Mouse (Mus musculus) midbrain, embryonic 12.5 days (tissue): ENCODE data around the gene AA467197. TPM values are rescaled to one million over a fixed set of nuclear protein-coding genes. Genes with fewer than 3 reads are reported as not detected.
A peak's percentile ranks its signal among the peaks of the same experiment; 100 is the strongest.

ENCODE experiments used
- ATAC-seq: fragments of 200-750 bp; cut with Nextera tagmentation; 2 replicates; pipeline ENCODE4 v1.8.0; 2017; ENCODE audit warnings: low read depth, moderate TSS enrichment, moderate library complexity; ENCODE audit not compliant: low FRiP score
- H3K27ac ChIP-seq: fragments of 300-500 bp; sonication (generic); replicated peaks from 2 replicates; pipeline ENCODE4 v1.5.1; 2016; ENCODE audit warnings: mild to moderate bottlenecking
- H3K27me3 ChIP-seq: fragments of 300-500 bp; sonication (generic); 2 replicates; pipeline ENCODE4 v1.6.1; 2016; ENCODE audit warnings: mild to moderate bottlenecking
- H3K36me3 ChIP-seq: fragments of 300-500 bp; sonication (generic); 2 replicates; pipeline ENCODE4 v1.6.1; 2016
- H3K4me1 ChIP-seq: fragments of 300-500 bp; sonication (generic); 2 replicates; pipeline ENCODE4 v1.6.1; 2016
- H3K4me2 ChIP-seq: fragments of 300-500 bp; sonication (generic); replicated peaks from 2 replicates; pipeline ENCODE4 v1.6.1; 2016; ENCODE audit warnings: mild to moderate bottlenecking, moderate library complexity
- H3K4me3 ChIP-seq: fragments of 300-500 bp; sonication (generic); 2 replicates; pipeline ENCODE4 v1.5.1; 2016; ENCODE audit warnings: mild to moderate bottlenecking
- H3K9ac ChIP-seq: fragments of 300-500 bp; sonication (generic); replicated peaks from 2 replicates; pipeline ENCODE4 v1.6.1; 2016; ENCODE audit warnings: mild to moderate bottlenecking, moderate library complexity
- H3K9me3 ChIP-seq: fragments of 300-500 bp; sonication (generic); 2 replicates; pipeline ENCODE4 v1.6.1; 2016; ENCODE audit warnings: mild to moderate bottlenecking
- WGBS: fragments of 180-500 bp; shearing (Covaris S2); methylation state at CpG from one replicate; pipeline ENCODE4 v1.1.7; 2016; 5-methylcytosine and 5-hydroxymethylcytosine counted together
- polyA plus RNA-seq: library from polyadenylated mRNA; unstranded; fragments of >200 nt; fragmentation: Nextera tagmentation; extraction: Ambion mirVana; gene quantifications from 2 replicates; pipeline ENCODE4 v1.2.1, GENCODE M21; 2016

Gene AA467197
- polyA plus RNA-seq, 1 experiment from 2014 or later, result 0.26 TPM

DNA sequence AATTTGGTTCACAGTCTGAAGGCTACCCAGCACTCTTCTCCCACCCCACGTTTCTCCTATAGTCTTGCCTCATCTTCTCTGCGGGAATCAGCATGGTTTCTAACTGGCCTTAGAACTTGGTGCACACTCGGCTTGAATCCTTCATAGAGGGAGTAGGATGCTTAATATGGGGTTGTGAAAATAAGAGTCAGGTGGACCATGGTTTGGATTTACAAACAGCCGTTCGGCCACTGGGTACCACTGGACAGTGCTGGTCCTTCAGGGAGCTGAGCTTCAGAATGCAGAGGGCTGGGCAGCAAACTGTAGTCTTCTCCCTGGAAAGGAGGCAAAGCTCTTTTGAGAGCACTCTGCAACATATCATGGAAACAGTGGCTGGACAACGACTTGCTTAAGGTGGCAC, 19.0 kb upstream of the AA467197 start:
- Histone ChIP-seq H3K4me1 (no peaks in the 10 kb centered on the region), H3K9me3 (no peaks in the 10 kb centered on the region), H3K4me3 (no peak overlapping the region), H3K27ac (no peak overlapping the region), H3K27me3 (no peaks in the 10 kb centered on the region), H3K4me2 (no peak overlapping the region), H3K9ac (no peak overlapping the region), H3K36me3 (no peaks in the 10 kb centered on the region)
- WGBS, result 76% methylated on average over 6 of the region's 6 CpGs
- ATAC-seq, result no peak

DNA sequence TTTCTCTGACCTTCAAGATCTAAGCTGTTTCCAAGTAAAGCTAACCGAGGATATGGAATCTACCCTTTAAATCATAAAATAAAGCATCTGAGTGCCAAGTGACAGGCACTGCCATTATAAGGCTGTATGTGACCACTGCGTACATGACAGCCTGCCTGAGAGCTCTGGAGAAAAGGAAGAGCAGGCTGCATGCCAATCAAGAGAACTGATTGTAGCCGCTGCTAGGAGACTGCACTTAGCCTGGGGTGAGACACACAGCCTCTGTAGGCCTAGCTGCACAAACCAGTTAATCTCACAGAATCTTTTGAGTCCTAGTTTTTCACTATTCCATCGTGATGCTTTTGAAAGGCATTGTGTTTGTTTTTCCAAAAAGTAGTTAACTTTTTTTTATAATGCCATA, 18.1 kb upstream of the AA467197 start:
- H3K9ac ChIP-seq, result no peak overlapping the region
- H3K4me2 ChIP-seq, result no peak overlapping the region
- no peaks in the 10 kb centered on the region for H3K27me3 ChIP-seq
- H3K9me3 ChIP-seq, result no peaks in the 10 kb centered on the region
- WGBS, result 23% methylated on average over 4 of the region's 4 CpGs
- no peaks in the 10 kb centered on the region for H3K4me1 ChIP-seq
- peak; percentile 70 for ATAC-seq
- H3K4me3 ChIP-seq, result no peak overlapping the region
- no peaks in the 10 kb centered on the region for H3K36me3 ChIP-seq
- H3K27ac ChIP-seq, result no peak overlapping the region

DNA sequence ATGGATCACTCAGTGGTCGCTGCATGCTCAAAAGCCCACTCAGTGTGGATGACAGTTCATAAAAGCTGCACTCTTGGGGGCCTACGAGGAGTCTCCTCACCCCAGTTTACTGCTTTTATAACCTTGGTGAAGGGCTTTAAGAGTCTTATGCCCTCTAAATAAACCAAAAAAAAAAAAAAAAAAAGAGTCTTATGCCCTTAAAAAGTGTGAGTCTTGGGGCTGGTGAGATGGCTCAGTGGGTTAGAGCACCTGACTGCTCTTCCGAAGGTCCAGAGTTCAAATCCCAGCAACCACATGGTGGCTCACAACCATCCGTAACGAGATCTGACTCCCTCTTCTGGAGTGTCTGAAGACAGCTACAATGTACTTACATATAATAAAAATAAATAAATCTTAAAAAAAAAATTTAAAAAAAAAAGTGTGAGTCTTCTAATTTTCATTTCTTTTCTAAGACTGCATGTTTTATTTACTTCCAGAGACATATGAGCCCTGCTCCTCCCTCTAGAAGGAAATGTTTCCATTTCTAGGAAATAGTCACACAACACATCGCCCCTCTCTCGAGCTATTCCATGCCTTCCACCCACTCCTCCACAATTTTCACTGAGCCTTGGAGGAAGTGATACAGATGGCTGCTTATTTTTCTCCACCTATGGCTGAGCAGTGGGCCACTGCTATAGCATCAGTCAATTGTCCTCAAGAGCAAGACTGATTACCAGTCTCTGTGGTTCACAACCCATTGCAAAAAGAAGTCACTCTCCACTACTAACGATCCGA, 15.3 kb upstream of the AA467197 start:
- Histone ChIP-seq H3K9me3 (no peaks in the 10 kb centered on the region), H3K4me3 (no peak overlapping the region), H3K27ac (no peak overlapping the region), H3K36me3 (no peaks in the 10 kb centered on the region), H3K27me3 (no peaks in the 10 kb centered on the region), H3K4me1 (no peaks in the 10 kb centered on the region), H3K9ac (no peak overlapping the region), H3K4me2 (no peak overlapping the region)
- WGBS, result 87% methylated on average over 9 of the region's 9 CpGs
- no peak for ATAC-seq

DNA sequence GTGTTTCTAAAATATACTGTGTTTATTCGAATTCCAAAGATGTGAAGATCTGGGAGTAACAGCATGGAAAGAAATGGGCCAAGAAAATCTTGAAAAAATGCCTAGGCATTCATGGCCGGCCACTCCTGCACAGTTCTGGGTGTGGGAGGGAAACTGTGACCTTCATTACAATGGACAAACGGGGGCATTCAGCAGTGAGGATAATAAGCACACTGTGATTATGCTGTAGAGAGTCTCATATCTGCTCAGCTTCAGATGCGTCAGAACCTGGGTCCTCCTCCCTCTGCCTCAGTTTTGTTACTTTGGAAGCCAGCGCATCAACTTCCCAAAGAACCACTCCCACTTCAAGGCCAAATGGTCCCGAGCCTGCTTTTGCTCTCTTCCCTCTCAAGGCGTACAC, 10.9 kb upstream of the AA467197 start:
- H3K27me3 ChIP-seq, result no peaks in the 10 kb centered on the region
- no peaks in the 10 kb centered on the region for H3K36me3 ChIP-seq
- ATAC-seq, result no peak
- H3K4me3 ChIP-seq, result no peak overlapping the region
- H3K4me1 ChIP-seq, result no peaks in the 10 kb centered on the region
- WGBS, result 74% methylated on average over 7 of the region's 7 CpGs
- H3K4me2 ChIP-seq, result no peak overlapping the region
- no peaks in the 10 kb centered on the region for H3K9me3 ChIP-seq
- no peak overlapping the region for H3K9ac ChIP-seq
- H3K27ac ChIP-seq, result no peak overlapping the region

DNA sequence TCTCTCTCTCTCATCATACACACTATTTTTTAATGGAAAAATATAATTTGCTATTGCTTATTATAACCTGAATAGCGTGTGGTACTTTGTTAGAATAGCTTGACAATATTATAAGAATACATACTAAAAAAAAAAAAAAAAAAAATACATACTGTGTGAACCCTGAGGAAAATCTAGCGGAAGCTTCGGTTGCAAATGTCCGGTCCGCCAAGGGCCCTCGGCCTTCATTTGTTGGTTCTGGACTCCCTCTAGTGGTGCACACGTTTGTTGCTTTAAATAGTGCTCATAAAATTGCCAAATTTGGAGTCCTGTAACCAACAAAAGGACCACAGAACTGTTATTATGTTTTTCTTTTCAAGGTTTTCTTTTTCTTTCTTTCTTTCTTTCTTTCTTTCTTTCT, 7.8 kb upstream of the AA467197 start:
- H3K4me1 ChIP-seq, result peaks cover 12% of the 10 kb centered on the region
- no peak for ATAC-seq
- no peaks in the 10 kb centered on the region for H3K9me3 ChIP-seq
- no peak overlapping the region for H3K4me3 ChIP-seq
- no peak overlapping the region for H3K9ac ChIP-seq
- H3K27ac ChIP-seq, result no peak overlapping the region
- H3K4me2 ChIP-seq, result no peak overlapping the region
- no peaks in the 10 kb centered on the region for H3K27me3 ChIP-seq
- WGBS, result 1% methylated on average over 7 of the region's 7 CpGs
- H3K36me3 ChIP-seq, result peaks cover 18% of the 10 kb centered on the region

DNA sequence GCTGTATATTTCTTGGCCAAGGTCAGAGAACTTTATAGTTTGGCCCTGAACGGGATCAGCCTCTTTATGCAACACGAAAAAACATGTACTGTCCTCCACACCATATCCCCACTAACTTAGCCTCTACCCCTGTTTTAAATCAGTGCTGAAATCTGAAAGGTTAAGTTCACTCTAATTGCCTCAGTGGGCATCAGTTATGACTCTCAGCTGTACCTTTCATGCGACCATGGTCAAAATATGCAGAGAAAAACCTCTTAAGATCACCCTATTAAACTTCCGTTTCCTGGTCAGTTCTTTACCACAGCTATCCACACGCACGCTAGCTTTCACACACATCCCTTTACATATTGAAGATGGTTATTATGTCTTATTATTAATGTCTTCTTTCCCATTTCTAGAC, 6.9 kb upstream of the AA467197 start:
- Histone ChIP-seq H3K4me3 (peak overlapping the region; percentile 96; the same call in 1 of the 2 replicates), H3K36me3 (peaks cover 20% of the 10 kb centered on the region), H3K4me1 (peaks cover 12% of the 10 kb centered on the region), H3K9me3 (no peaks in the 10 kb centered on the region), H3K27ac (0 out of 2 replicates have a peak overlapping the region, but pooled peaks have one; percentile 11), H3K27me3 (no peaks in the 10 kb centered on the region), H3K4me2 (peak overlapping the region; percentile 94), H3K9ac (peak overlapping the region; percentile 21; the same call in 1 of the 2 replicates)
- no peak for ATAC-seq
- 65% methylated on average over 6 of the region's 6 CpGs for WGBS

DNA sequence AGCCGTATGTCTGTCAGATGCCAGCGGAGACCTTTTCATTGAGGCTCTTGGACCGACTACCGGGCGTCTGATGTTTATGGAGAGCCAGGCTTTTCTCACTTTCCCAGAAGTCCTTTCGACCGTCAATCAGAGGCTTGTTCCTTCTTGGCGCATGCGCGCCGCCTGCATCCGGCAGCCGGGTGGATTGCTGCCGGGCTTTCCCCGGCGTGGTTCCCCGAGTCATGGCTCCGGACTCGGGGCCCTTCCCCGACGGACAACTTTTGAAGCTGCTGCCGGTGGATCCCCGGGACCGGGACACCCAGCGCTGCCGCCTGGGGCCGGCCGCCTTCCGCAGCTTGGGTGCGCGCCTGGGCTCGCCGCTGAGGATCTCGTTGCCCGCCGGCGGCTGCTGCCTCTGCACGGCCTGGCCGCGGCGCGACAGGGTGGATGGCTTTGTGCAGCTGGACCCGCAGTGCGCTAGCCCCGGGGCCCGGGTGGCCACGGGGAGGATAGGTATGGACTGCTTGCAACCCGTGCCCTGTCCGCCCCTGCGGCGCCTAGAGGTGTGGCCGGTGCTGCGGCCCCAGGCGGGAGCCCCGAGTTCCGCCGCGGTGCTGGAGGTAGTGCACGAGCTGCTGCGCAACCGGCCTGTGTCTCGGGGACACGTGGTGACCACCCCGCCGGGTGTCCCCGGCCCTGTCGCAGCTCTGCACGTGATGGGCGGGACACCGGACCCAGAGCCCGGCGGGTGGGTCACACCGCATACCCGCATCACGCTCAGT, 6.1 kb upstream of the AA467197 start:
- peak overlapping the region; percentile 94 for H3K4me2 ChIP-seq
- H3K36me3 ChIP-seq, result peaks cover 20% of the 10 kb centered on the region
- peaks cover 12% of the 10 kb centered on the region for H3K4me1 ChIP-seq
- WGBS, result under 1% methylated on average over 68 of the region's 75 CpGs
- H3K9ac ChIP-seq, result peak overlapping the region; percentile 95
- H3K9me3 ChIP-seq, result no peaks in the 10 kb centered on the region
- peak overlapping the region; percentile 73 for H3K27ac ChIP-seq
- peak; percentile 86 for ATAC-seq
- H3K4me3 ChIP-seq, result peak overlapping the region; percentile 96
- no peaks in the 10 kb centered on the region for H3K27me3 ChIP-seq

DNA sequence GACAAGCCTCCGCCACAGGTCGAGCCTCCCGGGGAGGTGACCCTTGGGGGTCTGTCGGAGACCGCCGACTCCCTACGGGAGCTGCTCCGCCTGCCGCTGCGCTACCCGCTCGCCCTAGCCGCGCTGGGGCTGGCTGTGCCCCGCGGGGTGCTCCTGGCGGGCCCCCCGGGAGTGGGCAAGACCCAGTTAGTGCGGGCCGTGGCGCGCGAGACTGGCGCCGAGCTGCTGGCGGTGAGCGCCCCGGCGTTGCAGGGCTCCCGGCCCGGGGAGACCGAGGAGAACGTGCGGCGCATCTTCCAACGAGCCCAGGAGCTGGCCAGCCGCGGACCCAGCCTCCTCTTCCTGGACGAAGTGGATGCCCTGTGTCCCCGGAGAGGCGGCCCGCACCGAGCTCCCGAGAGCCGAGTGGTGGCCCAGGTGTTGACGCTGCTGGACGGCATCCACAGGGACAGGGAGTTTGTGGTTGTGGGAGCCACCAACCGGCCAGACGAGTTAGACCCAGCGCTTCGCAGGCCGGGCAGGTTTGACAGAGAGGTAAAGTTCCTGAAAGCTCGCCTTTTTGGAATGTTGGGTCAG, 5.5 kb upstream of the AA467197 start:
- peaks cover 20% of the 10 kb centered on the region for H3K36me3 ChIP-seq
- peak overlapping the region; percentile 94 for H3K4me2 ChIP-seq
- H3K27ac ChIP-seq, result 0 out of 2 replicates have a peak overlapping the region, but pooled peaks have one; percentile 16
- H3K27me3 ChIP-seq, result no peaks in the 10 kb centered on the region; the same call in 1 of the 2 replicates
- H3K4me1 ChIP-seq, result peaks cover 12% of the 10 kb centered on the region
- no peak; the same call in none of the 2 replicates for ATAC-seq
- H3K9ac ChIP-seq, result peak overlapping the region; percentile 95
- WGBS, result under 1% methylated on average over 53 of the region's 53 CpGs
- H3K4me3 ChIP-seq, result peak overlapping the region; percentile 96
- no peaks in the 10 kb centered on the region for H3K9me3 ChIP-seq

DNA sequence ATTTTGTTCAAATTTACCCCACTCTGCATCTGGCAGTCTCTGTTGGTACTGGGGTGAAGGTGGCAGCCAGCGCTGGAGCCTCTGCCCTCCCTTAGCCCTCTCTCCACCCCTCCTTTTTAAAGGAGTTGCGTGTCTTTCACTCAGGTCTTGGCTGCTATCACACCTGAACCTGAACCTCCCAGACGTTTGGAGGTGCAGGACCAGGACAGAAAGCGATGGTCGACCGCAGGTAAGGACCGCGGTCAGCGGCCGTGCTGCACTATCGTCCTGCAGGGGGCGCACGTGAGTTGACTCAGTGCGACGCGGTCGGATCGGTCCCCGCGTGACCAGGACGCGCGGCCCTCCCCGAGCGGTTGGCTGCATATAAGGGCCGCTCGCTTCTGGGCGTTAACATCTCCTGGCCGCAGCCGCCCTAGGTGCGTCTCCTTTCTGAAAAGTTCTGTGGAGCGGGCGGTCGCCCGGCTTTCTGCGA, 776 bp downstream of the AA467197 start:
- peak overlapping the region; percentile 74 for H3K4me2 ChIP-seq
- H3K27me3 ChIP-seq, result peaks cover 16% of the 10 kb centered on the region
- peaks cover 16% of the 10 kb centered on the region for H3K36me3 ChIP-seq
- H3K27ac ChIP-seq, result no peak overlapping the region
- ATAC-seq, result peak; percentile 83
- no peaks in the 10 kb centered on the region for H3K9me3 ChIP-seq
- 1% methylated on average over 36 of the region's 36 CpGs for WGBS
- H3K4me1 ChIP-seq, result no peaks in the 10 kb centered on the region
- H3K9ac ChIP-seq, result peak overlapping the region; percentile 44; the same call in 1 of the 2 replicates
- H3K4me3 ChIP-seq, result peak overlapping the region; percentile 44

DNA sequence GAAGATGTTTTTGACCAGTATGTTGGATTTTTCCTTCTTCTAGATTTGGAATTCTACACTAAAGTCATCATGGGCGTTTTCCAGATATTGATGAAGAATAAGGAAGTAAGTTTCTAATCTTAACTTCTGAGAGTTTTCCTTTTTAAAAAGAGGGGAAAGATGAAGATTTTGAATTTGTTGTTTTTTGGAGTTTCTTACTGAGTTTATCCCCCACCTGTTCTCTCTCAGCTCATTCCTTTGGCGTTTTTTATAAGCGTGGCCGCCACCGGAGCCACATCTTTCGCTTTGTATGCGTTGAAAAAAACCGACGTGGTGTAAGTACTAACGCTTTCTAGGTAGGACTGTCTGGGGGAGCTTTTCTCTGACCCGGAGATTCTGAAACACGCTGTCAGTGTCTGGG, 1.2 kb downstream of the AA467197 start:
- H3K9me3 ChIP-seq, result no peaks in the 10 kb centered on the region
- H3K27ac ChIP-seq, result no peak overlapping the region
- H3K4me2 ChIP-seq, result peak overlapping the region; percentile 74
- no peaks in the 10 kb centered on the region for H3K4me1 ChIP-seq
- H3K27me3 ChIP-seq, result peaks cover 16% of the 10 kb centered on the region
- 30% methylated on average over 12 of the region's 12 CpGs for WGBS
- H3K36me3 ChIP-seq, result peaks cover 11% of the 10 kb centered on the region
- H3K9ac ChIP-seq, result peak overlapping the region; percentile 44; the same call in 1 of the 2 replicates
- ATAC-seq, result no peak
- peak overlapping the region; percentile 44 for H3K4me3 ChIP-seq

DNA sequence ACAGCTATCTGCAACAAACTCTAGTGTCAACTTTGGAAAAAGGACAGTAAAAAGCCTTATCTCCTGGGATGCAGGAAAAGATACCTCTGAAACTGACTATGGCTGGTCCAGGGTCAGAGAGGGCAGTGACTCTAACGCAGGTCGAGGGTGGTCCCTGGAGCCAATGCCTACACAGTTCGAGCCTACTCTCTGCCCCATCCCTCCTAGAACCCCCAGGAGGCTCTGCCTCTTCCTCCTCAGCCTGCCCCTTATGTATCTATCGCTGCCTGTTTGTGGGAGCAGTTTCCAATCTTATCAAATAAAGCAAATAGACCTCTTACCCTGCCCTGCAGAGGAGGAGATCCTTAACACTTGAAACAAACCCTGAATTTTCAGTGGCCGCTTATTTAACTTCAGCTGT, 1.9 kb downstream of the AA467197 start:
- H3K27me3 ChIP-seq, result peaks cover 16% of the 10 kb centered on the region
- H3K4me1 ChIP-seq, result no peaks in the 10 kb centered on the region
- H3K4me3 ChIP-seq, result no peak overlapping the region
- peaks cover 5% of the 10 kb centered on the region for H3K36me3 ChIP-seq
- no peak overlapping the region for H3K4me2 ChIP-seq
- H3K9ac ChIP-seq, result no peak overlapping the region
- ATAC-seq, result no peak
- H3K9me3 ChIP-seq, result no peaks in the 10 kb centered on the region
- no peak overlapping the region for H3K27ac ChIP-seq
- 58% methylated on average over 5 of the region's 5 CpGs for WGBS
